Mouse (Mus musculus): ENCODE results near the gene Kif2a.

DNA sequence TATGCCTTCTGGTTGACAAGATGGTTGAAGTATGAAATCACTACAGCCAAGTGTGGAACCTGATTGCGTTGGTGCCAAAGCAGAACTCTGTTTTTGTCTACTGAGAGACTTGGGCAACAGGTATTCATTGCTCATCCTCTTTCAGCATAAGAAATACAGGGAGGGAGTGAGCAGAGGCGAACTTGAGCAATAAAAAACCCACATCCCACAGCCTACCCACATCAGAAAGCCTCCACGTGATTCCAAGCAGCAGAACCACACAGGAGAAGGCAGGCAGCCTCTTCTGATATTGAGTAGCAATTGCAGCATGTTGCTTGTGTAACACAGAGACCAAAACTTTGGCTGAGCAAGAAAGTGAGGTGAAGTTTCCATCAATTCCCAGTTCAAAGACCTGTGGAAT, 37.5 kb upstream of the Kif2a start:
- no peak for TF ChIP-seq CTCF (IDR thresholded peaks at IDR 0.05; ENCODE audit: extremely low read depth, insufficient read depth, low read length)
- no peak for TF ChIP-seq POLR2A (IDR thresholded peaks at IDR 0.05; ENCODE audit: extremely low read depth, insufficient read depth, low read length)

Measured in cortical plate, adult 2 months (tissue).